Mouse (Mus musculus) left cerebral cortex, adult 2 months (tissue): ENCODE measurements around the gene Olfr1153. TPM values are rescaled to one million over a fixed set of nuclear protein-coding genes. Genes with fewer than 3 reads are reported as not detected.

ENCODE experiments used
- DNase-seq, 2 experiments: peaks; one replicate each; pipeline ENCODE4 v3.0.0; 2021 to 2022; ENCODE audit warnings: low spot score in 2 of 2, mixed read lengths in 1 of 2; ENCODE audit errors: extremely low spot score in 1 of 2
- H3K27ac ChIP-seq: fragments of 200-600 bp; 2 replicates; pipeline ENCODE4 v1.8.1; 2022
- H3K4me3 ChIP-seq: fragments of 200-600 bp; 2 replicates; pipeline ENCODE4 v1.8.1; 2022
- CTCF ChIP-seq: fragments of 200-600 bp; IDR thresholded peaks from 2 replicates; pipeline ENCODE4 v1.8.1; 2022; ENCODE audit warnings: antibody characterized with exemption, mild to moderate bottlenecking, moderate library complexity
- intact Hi-C: fragments of 180-260 bp; cut with DNase I; formaldehyde crosslinking; loops from one replicate; pipeline ENCODE4 v1.15.1; 2025
- long read RNA-seq, 2 experiments: library from polyadenylated mRNA; stranded (forward); transcript quantifications; one replicate each; pipeline ENCODE4 v2.0.0; 2021; ENCODE audit warnings: borderline mapping rate in 2 of 2
- total RNA-seq, 2 experiments: library from RNA; stranded (reverse); gene quantifications; 2 replicates each; pipeline ENCODE4 v1.2.3; 2021

The Olfr1153 gene
- not detected for total RNA-seq
- long read RNA-seq, experiment 1 = 0 reads
- long read RNA-seq, experiment 2 = 0 reads

DNA sequence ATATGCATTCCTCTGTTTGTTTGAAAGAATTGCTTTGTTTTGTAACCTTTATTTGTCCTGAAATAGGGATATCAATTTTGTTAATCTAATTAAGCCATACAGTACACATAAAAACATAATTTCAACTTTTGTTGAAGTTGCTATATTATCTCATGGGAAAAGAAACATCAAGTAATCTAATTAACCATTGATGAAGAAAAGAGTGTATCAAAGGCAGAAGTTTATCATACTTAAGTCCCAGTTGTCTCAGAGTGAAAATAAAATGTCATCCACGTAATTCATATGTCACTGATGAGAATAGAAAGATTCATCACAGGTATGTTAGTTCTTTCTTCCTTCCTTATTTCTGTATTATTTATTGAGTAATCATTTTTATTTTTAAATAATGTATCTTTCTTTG, at the start of gene Olfr1153:
TSS of gene Olfr1153 (plus strand) at position 301 of the 400 bp plus-strand sequence.
- Histone ChIP-seq H3K4me3 (no peak within 1 kb of the TSS), H3K27ac (no peak within 1 kb of the TSS)
- intact Hi-C loops = no loop called here
- no peak for DNase-seq
- TF ChIP-seq CTCF = no peak

DNA sequence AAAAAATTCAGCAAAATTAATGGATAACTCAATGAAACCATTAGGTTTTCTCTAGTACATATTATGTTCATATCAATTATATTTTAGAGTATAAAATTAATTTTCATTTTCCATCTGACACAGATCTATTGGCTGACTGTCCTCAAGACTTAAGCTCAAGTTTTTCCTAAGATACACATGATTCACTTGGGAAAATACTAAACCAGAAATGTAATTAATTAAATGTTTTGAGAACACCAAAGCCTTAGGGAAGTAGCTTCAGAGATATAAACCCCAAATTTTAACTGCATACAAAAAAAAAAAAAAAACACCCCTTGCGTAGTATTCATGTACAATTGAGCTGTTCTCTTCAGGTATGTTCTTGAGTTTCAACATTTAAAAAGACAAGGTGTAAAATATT, 39.2 kb upstream of the Olfr1153 start, which contains the start of gene Olfr1151:
TSS of gene Olfr1151 (plus strand) at position 301 of the 400 bp plus-strand sequence.
- no peak for TF ChIP-seq CTCF
- Histone ChIP-seq H3K4me3 (no peak within 1 kb of the TSS), H3K27ac (no peak within 1 kb of the TSS)
- no peak for DNase-seq
- intact Hi-C loops = no loop called here

- Histone ChIP-seq H3K4me3 (no peak within 1 kb of the TSS), H3K27ac (no peak within 1 kb of the TSS)
- intact Hi-C loops = no loop called here
- no peak for TF ChIP-seq CTCF
- DNase-seq = no peak
These were observed 28.6 kb upstream of the Olfr1153 start, which contains the start of gene Olfr1152 for GRCm38 (mm10) chr2:87866192-87866591. Gene Olfr1152, plus strand, starts transcription at chr2:87866492.

- H3K4me3 ChIP-seq = no peak within 1 kb of the TSS
- no peak within 1 kb of the TSS for H3K27ac ChIP-seq
- no peak for DNase-seq
- TF ChIP-seq CTCF = no peak
- intact Hi-C loops = no loop called here
These were observed 10.3 kb downstream of the Olfr1153 start, which contains the start of gene Olfr1154 for GRCm38 (mm10) chr2:87905066-87905465. Gene Olfr1154, minus strand, starts transcription at chr2:87905166.

DNA sequence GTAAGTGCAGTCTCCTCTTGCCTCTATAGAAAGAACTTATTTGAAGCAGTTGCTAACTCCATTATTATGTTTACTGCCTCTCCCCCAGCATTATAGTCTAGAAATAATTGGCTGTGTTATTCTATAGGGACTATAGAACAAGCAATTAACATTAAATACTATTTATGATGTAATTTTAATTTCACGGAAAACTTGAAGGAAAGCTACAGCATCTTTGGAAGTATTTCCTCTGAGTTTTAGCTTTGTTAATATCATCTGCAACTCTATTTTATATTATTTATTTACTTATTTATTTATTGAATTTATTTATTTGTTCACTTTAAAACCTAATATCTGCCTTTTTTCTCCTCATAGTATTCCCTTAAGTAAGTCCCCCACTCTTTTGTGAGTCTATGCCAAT, 50.3 kb downstream of the Olfr1153 start, which contains the start of gene Olfr1155:
TSS of gene Olfr1155 (minus strand) at position 101 of the 400 bp plus-strand sequence.
- TF ChIP-seq CTCF = no peak
- DNase-seq = no peak
- Histone ChIP-seq H3K27ac (no peak within 1 kb of the TSS), H3K4me3 (no peak within 1 kb of the TSS)
- intact Hi-C loops = no loop called here

Other genes with a start within 250 kb of the Olfr1153 start
- gene Olfr1133, start 247.6 kb upstream of the Olfr1153 start, total RNA-seq = not detected
- not detected for gene Olfr1134, start 236.5 kb upstream of the Olfr1153 start, total RNA-seq
- not detected for gene Olfr1135, start 221.3 kb upstream of the Olfr1153 start, total RNA-seq
- gene Olfr1136, start 201.0 kb upstream of the Olfr1153 start, total RNA-seq = not detected
- gene Olfr1137, start 181.8 kb upstream of the Olfr1153 start, total RNA-seq = not detected
- not detected for gene Olfr1138, start 155.0 kb upstream of the Olfr1153 start, total RNA-seq
- not detected for gene Olfr1140, start 151.2 kb upstream of the Olfr1153 start, total RNA-seq
- gene Olfr1141, start 141.0 kb upstream of the Olfr1153 start, total RNA-seq = not detected
- gene Olfr152, start 115.5 kb upstream of the Olfr1153 start, total RNA-seq = not detected
- not detected for gene Olfr1143, start 94.4 kb upstream of the Olfr1153 start, total RNA-seq
- gene Olfr1145, start 85.1 kb upstream of the Olfr1153 start, total RNA-seq = not detected
- not detected for gene Olfr1148, start 64.4 kb upstream of the Olfr1153 start, total RNA-seq
- not detected for gene Olfr1150-ps1, start 51.0 kb upstream of the Olfr1153 start, total RNA-seq
- gene Olfr1151, start 39.1 kb upstream of the Olfr1153 start, total RNA-seq = not detected
- gene Olfr1152, start 28.5 kb upstream of the Olfr1153 start, total RNA-seq = not detected
- gene Olfr1154, start 10.2 kb downstream of the Olfr1153 start, total RNA-seq = not detected
- gene Olfr1155, start 50.2 kb downstream of the Olfr1153 start, total RNA-seq = not detected
- gene Olfr1156, start 58.1 kb downstream of the Olfr1153 start, total RNA-seq = not detected
- gene Olfr1157, start 73.3 kb downstream of the Olfr1153 start, total RNA-seq = not detected
- gene Olfr74, start 79.7 kb downstream of the Olfr1153 start, total RNA-seq = not detected
- gene Olfr1158, start 95.2 kb downstream of the Olfr1153 start, total RNA-seq = not detected
- not detected for gene Olfr1160, start 113.3 kb downstream of the Olfr1153 start, total RNA-seq
- not detected for gene Olfr1161, start 127.8 kb downstream of the Olfr1153 start, total RNA-seq
- not detected for gene Olfr73, start 142.7 kb downstream of the Olfr1153 start, total RNA-seq
- not detected for gene Olfr1162, start 156.2 kb downstream of the Olfr1153 start, total RNA-seq
- not detected for gene Olfr1163, start 176.9 kb downstream of the Olfr1153 start, total RNA-seq
- not detected for gene Olfr1164, start 199.0 kb downstream of the Olfr1153 start, total RNA-seq
- gene Olfr1166, start 233.3 kb downstream of the Olfr1153 start, total RNA-seq = not detected